Mouse (Mus musculus): ENCODE measurements at regions not wholly inside any gene's neighbourhood (a gene's known extent, or its start where the extent isn't known, plus 50 kb on each side); places are given as distances from the start of the nearest gene placed in this dataset.
A peak's percentile ranks its signal among the peaks of the same experiment; 100 is the strongest.

DNA sequence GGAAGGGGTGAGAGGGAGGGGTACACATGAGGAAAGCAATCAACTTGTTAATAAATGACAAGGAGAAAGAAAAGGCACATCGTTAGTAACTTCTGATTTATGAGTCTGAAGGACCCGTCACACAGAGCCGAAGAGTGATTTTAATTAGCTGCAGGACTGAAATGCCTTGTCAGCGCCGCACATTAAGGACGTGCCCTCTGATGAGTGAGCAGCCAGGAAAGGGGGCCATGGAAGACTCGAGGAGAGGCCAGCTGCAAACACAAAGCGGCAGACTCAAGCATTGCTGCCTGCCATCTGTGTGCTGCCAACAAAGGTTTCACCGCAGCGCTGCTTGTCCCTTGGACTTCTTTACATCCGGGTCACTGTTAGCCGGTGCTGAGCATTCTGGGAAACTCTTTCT lies 184.8 kb upstream of the Fn1 start:
- DNase-seq (ENCODE audit: low spot score in 2 of 2): no peak

- no peak for DNase-seq (ENCODE audit: low spot score in 2 of 2)
Measured at GRCm38 (mm10) chr1:71837039-71837648, 184.1 kb upstream of the Fn1 start.

- no peak for DNase-seq (ENCODE audit: low spot score in 2 of 2)
Measured at GRCm38 (mm10) chr1:71830379-71830778, 177.4 kb upstream of the Fn1 start.

- no peak for DNase-seq (ENCODE audit: low spot score in 2 of 2)
Measured at GRCm38 (mm10) chr1:71824410-71824809, 171.4 kb upstream of the Fn1 start.

DNA sequence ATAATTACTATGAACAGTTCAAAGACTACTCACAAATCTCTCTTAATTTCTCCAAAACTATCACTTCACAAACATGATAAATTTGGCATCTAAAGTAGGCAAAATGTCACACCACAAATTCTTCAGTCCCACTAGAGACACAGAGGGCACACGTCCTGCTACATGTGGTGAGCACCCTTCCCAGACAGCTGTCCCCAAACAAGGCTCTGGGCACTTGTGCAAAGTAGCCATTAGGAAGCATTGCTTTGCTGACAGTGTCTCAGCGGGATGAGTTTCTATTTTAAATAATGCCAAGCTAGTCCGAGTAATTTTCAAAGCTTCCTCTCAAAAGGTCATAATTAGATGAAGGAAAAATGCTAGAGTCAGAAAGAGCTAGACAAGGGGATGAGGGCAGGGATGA lies 169.1 kb upstream of the Fn1 start:
- DNase-seq (ENCODE audit: low spot score in 2 of 2): no peak

- no peak for DNase-seq (ENCODE audit: low spot score in 2 of 2)
Measured at GRCm38 (mm10) chr1:71821099-71821498, 168.1 kb upstream of the Fn1 start.

DNA sequence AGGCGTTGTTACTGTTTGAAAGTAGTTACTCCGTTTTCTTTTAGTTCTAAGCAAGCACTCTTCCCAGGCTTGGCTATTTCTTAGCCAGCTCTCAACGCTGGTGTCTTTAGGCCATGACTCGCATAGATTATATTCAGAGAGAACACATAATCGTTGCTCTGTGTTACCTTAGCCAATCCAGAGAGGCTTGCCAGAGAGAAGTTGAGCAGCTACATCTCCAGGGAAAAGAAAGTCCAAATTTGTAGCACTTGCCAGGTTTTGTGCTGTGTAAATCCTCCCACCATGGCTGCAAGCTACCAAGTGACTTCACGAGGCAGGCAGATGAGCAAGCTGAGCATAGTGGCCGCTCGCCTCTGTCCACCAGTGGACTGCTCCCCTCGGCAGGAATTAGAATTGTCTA lies 163.3 kb upstream of the Fn1 start:
- DNase-seq (ENCODE audit: low spot score in 2 of 2): no peak

GRCm38 (mm10) chr1:71814141-71814540 lies 161.1 kb upstream of the Fn1 start:
- DNase-seq (ENCODE audit: low spot score in 2 of 2): no peak

DNA sequence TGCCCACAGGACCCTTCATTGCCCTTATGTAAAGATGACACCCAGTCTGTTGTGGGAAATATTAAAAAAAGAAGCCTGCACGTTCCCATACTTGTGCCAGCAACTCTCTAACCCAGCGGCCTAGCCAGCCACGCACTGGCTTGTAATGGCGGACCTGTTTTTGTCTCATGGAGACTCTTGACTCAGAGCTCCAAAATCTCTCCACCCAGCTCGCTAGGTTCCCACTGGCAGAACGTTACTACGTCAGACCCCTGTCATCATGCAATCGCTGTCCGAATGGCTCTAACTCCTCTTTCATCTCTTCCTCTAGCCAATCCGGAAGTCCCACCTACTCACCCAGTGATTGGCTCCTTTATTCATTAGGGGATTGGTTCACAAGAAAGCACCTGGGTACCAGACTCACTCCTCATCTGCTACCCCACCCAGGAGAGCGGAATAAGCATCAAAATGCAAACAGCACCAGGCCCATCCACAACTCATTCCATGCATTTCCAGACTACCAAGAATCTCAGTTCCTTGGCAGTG lies 159.2 kb upstream of the Fn1 start:
- DNase-seq (ENCODE audit: low spot score in 2 of 2): no peak

DNA sequence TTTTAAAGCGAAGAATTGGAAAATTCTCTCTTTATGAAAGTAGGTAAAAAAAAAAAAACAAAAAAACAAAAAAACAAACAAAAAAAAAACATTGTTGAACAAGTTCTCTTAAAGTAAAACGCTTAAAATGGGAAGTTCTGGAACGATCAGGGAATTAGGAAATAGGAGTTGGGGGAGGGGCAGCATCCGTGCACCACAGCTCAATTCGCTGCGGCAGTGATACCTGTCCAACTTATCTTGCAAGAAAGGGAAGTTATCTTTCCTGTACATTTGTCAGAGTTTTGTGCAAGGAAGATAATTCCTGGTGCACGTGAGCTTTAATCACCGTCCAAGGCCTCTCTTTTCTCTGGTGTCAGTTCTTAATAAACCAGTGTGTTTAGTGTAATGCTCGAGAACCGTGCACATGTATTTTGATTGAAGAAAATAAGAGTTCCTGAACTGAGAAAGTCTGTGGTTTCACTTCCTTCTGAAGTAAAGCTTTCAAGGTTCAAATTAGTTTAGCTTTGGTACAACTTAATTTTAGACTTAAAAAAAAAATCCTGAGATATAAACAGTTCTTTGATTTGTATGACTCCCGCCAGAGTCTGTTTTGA lies 158.3 kb upstream of the Fn1 start:
- DNase-seq (ENCODE audit: low spot score in 2 of 2): no peak

GRCm38 (mm10) chr1:71808005-71808404 lies 155.0 kb upstream of the Fn1 start:
- DNase-seq (ENCODE audit: low spot score in 2 of 2): no peak

DNA sequence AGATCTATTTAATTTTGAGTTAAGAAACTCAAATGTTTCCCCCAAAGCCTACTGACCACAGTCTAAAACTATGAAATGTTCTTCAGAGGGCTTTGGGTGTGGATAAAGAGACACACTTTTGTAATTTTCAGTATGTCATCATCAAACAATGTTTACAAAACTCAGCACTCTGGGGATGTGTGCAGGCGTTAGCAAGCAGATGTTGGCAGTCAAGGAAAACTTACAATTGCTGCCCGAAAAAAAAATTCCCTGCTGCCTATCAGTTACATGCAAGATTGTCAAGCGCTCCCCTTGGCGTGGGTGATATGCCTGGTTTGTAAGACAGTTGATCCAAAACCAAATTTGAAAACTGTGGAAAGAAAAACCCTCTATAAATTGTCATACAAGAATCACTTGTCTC lies 154.6 kb upstream of the Fn1 start:
- DNase-seq (ENCODE audit: low spot score in 2 of 2): peak in 1 of 2 experiments; percentile 10

GRCm38 (mm10) chr1:71801283-71802066 lies 148.5 kb upstream of the Fn1 start:
- no peak for DNase-seq (ENCODE audit: low spot score in 2 of 2)

DNA sequence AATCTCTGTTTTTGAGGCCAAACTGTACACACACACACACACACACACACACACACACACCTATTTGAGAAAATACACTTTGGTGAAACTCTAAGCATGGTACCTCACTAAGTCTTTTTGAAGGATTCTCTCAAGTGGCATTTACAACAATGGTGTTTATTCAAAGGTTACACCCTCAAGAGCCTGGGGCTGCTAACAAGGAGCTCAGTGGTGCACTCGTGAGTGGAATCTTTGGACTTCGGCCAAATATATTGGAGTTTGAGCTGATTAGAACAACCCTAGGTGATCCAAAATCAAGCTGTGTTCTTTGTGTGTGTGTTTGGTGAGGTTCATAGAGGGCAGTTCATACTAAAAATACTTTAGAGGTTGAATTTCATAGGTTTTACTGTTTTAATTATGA lies 147.6 kb upstream of the Fn1 start:
- DNase-seq (ENCODE audit: low spot score in 2 of 2): no peak

GRCm38 (mm10) chr1:71798636-71799035 lies 145.6 kb upstream of the Fn1 start:
- no peak for DNase-seq (ENCODE audit: low spot score in 2 of 2)

GRCm38 (mm10) chr1:71788408-71788807 lies 135.4 kb upstream of the Fn1 start:
- no peak for DNase-seq (ENCODE audit: low spot score in 2 of 2)

GRCm38 (mm10) chr1:71784880-71785279 lies 131.9 kb upstream of the Fn1 start:
- no peak for DNase-seq (ENCODE audit: low spot score in 2 of 2)

- DNase-seq (ENCODE audit: low spot score in 2 of 2): no peak
Measured at GRCm38 (mm10) chr1:71778292-71778691, 125.3 kb upstream of the Fn1 start.

- peak; percentile 25 to 28 for DNase-seq (ENCODE audit: low spot score in 2 of 2)
Measured at GRCm38 (mm10) chr1:71775865-71776501, 123.0 kb upstream of the Fn1 start.

- no peak for DNase-seq (ENCODE audit: low spot score in 2 of 2)
Measured at GRCm38 (mm10) chr1:71772526-71772925, 119.5 kb upstream of the Fn1 start.

- DNase-seq (ENCODE audit: low spot score in 2 of 2): peak in 1 of 2 experiments; percentile 41
Measured at GRCm38 (mm10) chr1:71771798-71772197, 118.8 kb upstream of the Fn1 start.

- no peak for DNase-seq (ENCODE audit: low spot score in 2 of 2)
Measured at GRCm38 (mm10) chr1:71769595-71769994, 116.6 kb upstream of the Fn1 start.

Data from right cerebral cortex, adult 2 months (tissue).